Mouse (Mus musculus) ES-E14 (cell line): ENCODE measurements at regions not wholly inside any gene's neighbourhood (a gene's known extent, or its start where the extent isn't known, plus 50 kb on each side); places are given as distances from the start of the nearest gene placed in this dataset.

Experiments used
- CHD2 ChIP-seq: IDR thresholded peaks from 2 replicates; pipeline ENCODE4 v1.6.1; 2014; ENCODE audit warnings: mild to moderate bottlenecking, low read depth, low read length, inconsistent platforms
- HCFC1 ChIP-seq: IDR thresholded peaks from 2 replicates; pipeline ENCODE4 v1.6.1; 2012; ENCODE audit warnings: low read length, inconsistent platforms, borderline replicate concordance; ENCODE audit not compliant: insufficient read depth

DNA sequence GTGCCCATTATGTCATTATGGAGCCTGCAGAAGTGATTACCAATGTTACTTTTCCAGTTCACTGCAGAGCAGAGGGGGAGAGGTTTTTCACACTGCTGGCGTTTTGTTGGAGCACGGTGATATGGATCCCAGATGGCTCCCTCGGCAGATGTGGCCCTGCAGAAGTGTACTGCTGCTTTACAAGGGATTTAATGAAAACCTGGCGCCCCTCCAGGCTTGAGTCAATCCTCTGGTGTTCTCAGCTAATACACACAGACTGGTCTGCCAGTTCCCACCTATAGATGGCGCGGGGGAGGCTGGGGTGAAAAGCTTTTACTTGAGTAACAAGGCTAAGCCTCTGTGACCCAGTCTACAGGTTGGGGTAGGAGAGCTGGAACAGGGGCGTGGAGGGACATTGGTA lies 195.2 kb downstream of the Plpp3 start:
- TF ChIP-seq HCFC1 (no peak), CHD2 (no peak)
